Comparison of ENCODE assay signal across 10 mouse cellular contexts in genomic region chr5:24596519-24597171, GRCm38 (mm10). TPM values are rescaled to one million over a fixed set of nuclear protein-coding genes. Genes with fewer than 3 reads are reported as not detected.
DNase-seq lines count a peak whose midpoint lies in the region; ATAC-seq and TF ChIP-seq lines count a peak whose summit lies in the region.
"Had no signal": no experiment of that assay in that cellular context is flagged by ENCODE, and none has a peak within 500 bp of the region (broad histone marks: within the 10 kb centered on the region; RNA-seq: fewer than 3 reads in every experiment).

No protein-coding gene starts in this region.

- H3K27ac ChIP-seq in kidney, embryonic 14.5 days (ENCODE audit: low read depth, low read length) = no peak overlapping the region
- H3K27ac ChIP-seq in bone marrow macrophage, adult 2 months (ENCODE audit: insufficient read depth, low read depth, low read length) = no peak overlapping the region
- peak overlapping the region; percentile 36; the same call in 1 of the 2 replicates for H3K27ac ChIP-seq in stomach, embryonic 14.5 days (ENCODE audit: low read length)

- WGBS in kidney, embryonic 14.5 days = 19% methylated on average over 11 of the region's 11 CpGs
- WGBS in stomach, embryonic 14.5 days = 28% methylated on average over 11 of the region's 11 CpGs

- H3K9me3 ChIP-seq in kidney, embryonic 14.5 days (ENCODE audit: control insufficient read depth, low read length) = no peaks in the 10 kb centered on the region
- no peaks in the 10 kb centered on the region for H3K9me3 ChIP-seq in stomach, embryonic 14.5 days (ENCODE audit: control insufficient read depth, low read depth, low read length)

- H3K4me1 ChIP-seq in kidney, embryonic 14.5 days (ENCODE audit: control insufficient read depth, insufficient read depth, low read length) = peaks cover 37% of the 10 kb centered on the region
- peaks cover 10% of the 10 kb centered on the region for H3K4me1 ChIP-seq in bone marrow macrophage, adult 2 months (ENCODE audit: control insufficient read depth, insufficient read depth, low read length)
- peaks cover 30% of the 10 kb centered on the region; the same call in 1 of the 2 replicates for H3K4me1 ChIP-seq in stomach, embryonic 14.5 days (ENCODE audit: control insufficient read depth, insufficient read depth, low read length)

- H3K4me3 ChIP-seq in kidney, embryonic 14.5 days (ENCODE audit: low read length) = no peak overlapping the region
- peak overlapping the region; percentile 36 for H3K4me3 ChIP-seq in bone marrow macrophage, adult 2 months (ENCODE audit: insufficient read depth, low read length)
- no peak overlapping the region for H3K4me3 ChIP-seq in stomach, embryonic 14.5 days (ENCODE audit: low read depth, low read length)

- peak; percentile 33 for DNase-seq in kidney, adult 11 months
- DNase-seq in frontal cortex, adult 2 months (ENCODE audit: extremely low spot score in 1 of 2, low spot score in 1 of 2) = peak; percentile 78 to 87
- peak; percentile 45 to 48 for DNase-seq in kidney, postnatal 36 days
- DNase-seq in mesoderm, embryonic 11.5 days (ENCODE audit: low read depth, low spot score) = peak; percentile 72
- no peak for DNase-seq in adrenal gland, postnatal 4 days (ENCODE audit: low spot score in 2 of 2)

- no peak; the same call in 1 of the 2 replicates for TF ChIP-seq CTCF in bone marrow macrophage, adult 2 months (IDR thresholded peaks at IDR 0.05; ENCODE audit: low read depth, low read length)

- H3K36me3 ChIP-seq in kidney, embryonic 14.5 days (ENCODE audit: control insufficient read depth, insufficient read depth, low read length) = peaks cover 39% of the 10 kb centered on the region
- peaks cover 41% of the 10 kb centered on the region for H3K36me3 ChIP-seq in stomach, embryonic 14.5 days (ENCODE audit: control insufficient read depth, insufficient read depth, low read length)

- H3K4me2 ChIP-seq in kidney, embryonic 14.5 days (replicated peaks; ENCODE audit: low read depth, low read length) = no peak overlapping the region
- H3K4me2 ChIP-seq in stomach, embryonic 14.5 days (replicated peaks; ENCODE audit: low read depth, low read length) = no peak overlapping the region

- H3K9ac ChIP-seq in kidney, embryonic 14.5 days (ENCODE audit: low read depth, low read length) = no peak overlapping the region
- H3K9ac ChIP-seq in stomach, embryonic 14.5 days (replicated peaks; ENCODE audit: low read depth, low read length) = no peak overlapping the region

- no peaks in the 10 kb centered on the region for H3K27me3 ChIP-seq in kidney, embryonic 14.5 days (ENCODE audit: control insufficient read depth, insufficient read depth, low read length)
- H3K27me3 ChIP-seq in stomach, embryonic 14.5 days (ENCODE audit: control insufficient read depth, insufficient read depth, low read length) = no peaks in the 10 kb centered on the region
- H3K27me3 ChIP-seq: Patski had no signal

- TF ChIP-seq POLR2A in bone marrow macrophage, adult 2 months (IDR thresholded peaks at IDR 0.05; ENCODE audit: borderline replicate concordance, low read depth, low read length) = no peak

- no peak for ATAC-seq in kidney, embryonic 14.5 days (ENCODE audit: low FRiP score, low TSS enrichment)
- ATAC-seq in stomach, embryonic 14.5 days (ENCODE audit: insufficient number of reproducible peaks, insufficient read depth, low FRiP score, low read depth) = no peak
- ATAC-seq: Patski had no signal

RNA-seq across cellular contexts. Expression of gene Chpf2, which starts 10.1 kb away (rescaled TPM):
- 8.3 and 11.0 TPM in 2 replicates for polyA plus RNA-seq in kidney, embryonic 14.5 days (2014; fragmentation: Nextera tagmentation; extraction: Ambion mirVana)
- polyA plus RNA-seq in bone marrow macrophage, adult 2 months (2012; ENCODE audit: insufficient read depth, insufficient read length, missing spikeins) = 29.9 and 31.5 TPM in 2 replicates
- polyA plus RNA-seq in frontal cortex, adult 2 months (2012; rRNA removed) = 47.1 and 50.5 TPM in 2 replicates
- polyA plus RNA-seq in stomach, embryonic 14.5 days (2014; fragmentation: Nextera tagmentation; extraction: Ambion mirVana) = 11.3 and 13.4 TPM in 2 replicates
- 10 to 100 TPM; 59.1 to 68.4 TPM for total RNA-seq in adrenal gland, postnatal 4 days (2021)

RNA-seq across cellular contexts. Expression of gene Abcf2, which starts 19.4 kb away (rescaled TPM):
- 102 and 121 TPM in 2 replicates for polyA plus RNA-seq in kidney, embryonic 14.5 days (2014; fragmentation: Nextera tagmentation; extraction: Ambion mirVana)
- polyA plus RNA-seq in bone marrow macrophage, adult 2 months (2012; ENCODE audit: insufficient read depth, insufficient read length, missing spikeins) = 32.7 and 34.5 TPM in 2 replicates
- polyA plus RNA-seq in frontal cortex, adult 2 months (2012; rRNA removed) = 78.1 and 86.2 TPM in 2 replicates
- polyA plus RNA-seq in stomach, embryonic 14.5 days (2014; fragmentation: Nextera tagmentation; extraction: Ambion mirVana) = 79.5 and 89.2 TPM in 2 replicates
- 10 to 100 TPM; 54.7 to 59.8 TPM for total RNA-seq in adrenal gland, postnatal 4 days (2021)

RNA-seq across cellular contexts. Expression of gene Smarcd3, which starts 27.6 kb away (rescaled TPM):
- 40.4 and 41.1 TPM in 2 replicates for polyA plus RNA-seq in kidney, embryonic 14.5 days (2014; fragmentation: Nextera tagmentation; extraction: Ambion mirVana)
- polyA plus RNA-seq in bone marrow macrophage, adult 2 months (2012; ENCODE audit: insufficient read depth, insufficient read length, missing spikeins) = not detected in 2 replicates
- polyA plus RNA-seq in frontal cortex, adult 2 months (2012; rRNA removed) = 116 and 135 TPM in 2 replicates
- polyA plus RNA-seq in stomach, embryonic 14.5 days (2014; fragmentation: Nextera tagmentation; extraction: Ambion mirVana) = 35.6 and 36.2 TPM in 2 replicates
- 10 to 100 TPM; 27.9 to 30.6 TPM for total RNA-seq in adrenal gland, postnatal 4 days (2021)

RNA-seq across cellular contexts. Expression of gene 4931409K22Rik, which starts 40.0 kb away (rescaled TPM):
- 0.26 and 0.34 TPM in 2 replicates for polyA plus RNA-seq in kidney, embryonic 14.5 days (2014; fragmentation: Nextera tagmentation; extraction: Ambion mirVana)
- not detected in 2 replicates for polyA plus RNA-seq in bone marrow macrophage, adult 2 months (2012; ENCODE audit: insufficient read depth, insufficient read length, missing spikeins)
- polyA plus RNA-seq in frontal cortex, adult 2 months (2012; rRNA removed) = 0.18 and 0.59 TPM in 2 replicates
- polyA plus RNA-seq in stomach, embryonic 14.5 days (2014; fragmentation: Nextera tagmentation; extraction: Ambion mirVana) = 0.10 TPM in 2 replicates
- total RNA-seq in adrenal gland, postnatal 4 days (2021) = under 1 TPM in 1 of 2 experiments, not detected in 1; 0.11 TPM
- polyA plus RNA-seq: heart, postnatal 0 days; Patski had no signal

RNA-seq across cellular contexts. Expression of gene Asb10, which starts 55.9 kb away (rescaled TPM):
- polyA plus RNA-seq in kidney, embryonic 14.5 days (2014; fragmentation: Nextera tagmentation; extraction: Ambion mirVana) = 0.54 and 0.91 TPM in 2 replicates
- 0.64 and 1.4 TPM in 2 replicates for polyA plus RNA-seq in bone marrow macrophage, adult 2 months (2012; ENCODE audit: insufficient read depth, insufficient read length, missing spikeins)
- 0.42 and 0.62 TPM in 2 replicates for polyA plus RNA-seq in frontal cortex, adult 2 months (2012; rRNA removed)
- 0.22 and 0.34 TPM in 2 replicates for polyA plus RNA-seq in stomach, embryonic 14.5 days (2014; fragmentation: Nextera tagmentation; extraction: Ambion mirVana)
- 1 to 10 TPM; 2.6 to 3.0 TPM for total RNA-seq in adrenal gland, postnatal 4 days (2021)
- polyA plus RNA-seq: Patski had no signal

Comparison
In these comparisons a context has a peak if more than half of its experiments do, and no peak if none do; other contexts are left out.
1. DNase-seq: peak in kidney, adult 11 months (single experiment), frontal cortex, adult 2 months (2 of 2), kidney, postnatal 36 days (2 of 2) and mesoderm, embryonic 11.5 days (single experiment); none in adrenal gland, postnatal 4 days (0 of 2).
2. RNA of gene Smarcd3, which starts 27.6 kb away (polyA plus RNA-seq): 116 to 135 TPM in frontal cortex, adult 2 months, 40.4 to 41.1 TPM in kidney, embryonic 14.5 days and 35.6 to 36.2 TPM in stomach, embryonic 14.5 days; not detected in bone marrow macrophage, adult 2 months; every median in the first group is over 10 times any median in the second.